Mouse (Mus musculus): ENCODE measurements around the gene Cdx2. TPM values are rescaled to one million over a fixed set of nuclear protein-coding genes. Genes with fewer than 3 reads are reported as not detected.
A peak's percentile ranks its signal among the peaks of the same experiment; 100 is the strongest.

Cdx2 gene
- polyA plus RNA-seq, 1 experiment = 0.70 TPM

DNA sequence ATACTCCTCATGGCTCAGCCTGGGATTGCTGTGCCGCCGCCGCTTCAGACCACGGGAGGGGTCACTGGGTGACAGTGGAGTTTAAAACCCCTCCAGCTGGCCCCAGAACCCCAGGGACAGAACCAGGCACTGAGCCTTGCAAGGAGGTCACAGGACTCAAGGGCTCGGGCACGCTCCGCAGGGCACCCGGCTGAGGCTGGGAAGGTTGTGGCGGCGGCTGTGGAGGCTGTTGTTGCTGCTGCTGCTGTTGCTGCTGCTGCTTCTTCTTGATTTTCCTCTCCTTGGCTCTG is 5.3 kb downstream of the Cdx2 start:
- no peaks in the 10 kb centered on the region for H3K4me1 ChIP-seq (ENCODE audit: control insufficient read depth, insufficient read depth, low read length)
- no peak overlapping the region for H3K4me3 ChIP-seq (ENCODE audit: low read depth, low read length)
- no peak for TF ChIP-seq POLR2A (IDR thresholded peaks at IDR 0.05; ENCODE audit: insufficient read depth, low read length)
- no peak for TF ChIP-seq EP300 (IDR thresholded peaks at IDR 0.05; ENCODE audit: insufficient read depth, low read depth, low read length)
- TF ChIP-seq CTCF (IDR thresholded peaks at IDR 0.05; ENCODE audit: low read depth, low read length) = no peak

DNA sequence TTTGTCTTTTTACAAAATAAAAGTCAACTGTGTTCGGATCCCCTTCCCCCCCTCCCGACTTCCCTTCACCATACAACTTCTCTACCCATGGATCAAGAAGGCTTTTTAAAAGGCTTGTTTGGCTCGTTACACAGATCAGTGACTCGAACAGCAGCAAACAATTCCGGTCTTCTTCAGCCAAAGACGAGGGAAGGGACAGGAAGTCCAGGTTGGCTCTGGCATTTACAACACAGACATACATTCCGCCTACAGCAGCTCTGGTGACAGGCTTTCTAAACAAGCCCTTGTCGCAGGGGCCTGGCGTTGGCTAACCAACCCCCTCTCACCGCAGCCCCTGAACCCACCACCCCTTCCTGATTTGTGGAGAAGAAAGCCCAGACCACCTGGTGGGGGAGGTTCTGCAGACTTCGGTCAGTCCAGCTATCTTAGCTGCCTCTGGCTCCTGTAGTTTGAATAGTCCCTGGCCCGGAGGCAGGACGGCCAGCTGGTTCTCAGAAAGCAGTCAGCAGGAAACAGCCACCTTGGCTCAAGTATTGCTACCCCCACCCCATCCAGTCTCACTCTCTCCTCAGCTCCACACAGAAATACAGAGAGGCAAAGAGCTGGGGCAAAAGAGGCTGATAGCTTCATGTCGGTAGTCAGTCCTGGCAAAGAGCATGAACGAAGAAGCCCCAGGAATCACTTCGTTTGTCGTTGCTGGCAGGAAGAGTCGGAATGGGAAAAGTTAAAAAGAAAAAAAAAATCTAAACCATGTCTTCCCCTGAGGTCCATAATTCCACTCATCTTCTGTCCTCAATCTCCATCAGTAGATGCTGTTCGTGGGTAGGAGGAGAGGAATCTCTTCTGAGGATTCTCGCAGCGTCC is 5.9 kb downstream of the Cdx2 start:
- H3K27me3 ChIP-seq (ENCODE audit: control insufficient read depth, insufficient read depth, low read length, poor library complexity, severe bottlenecking) = peaks cover 23% of the 10 kb centered on the region
- H3K4me3 ChIP-seq (ENCODE audit: low read depth, low read length) = no peak overlapping the region

More for the DNA sequence above, 5.3 kb downstream of the Cdx2 start:
- no peaks in the 10 kb centered on the region for H3K36me3 ChIP-seq (ENCODE audit: control insufficient read depth, insufficient read depth, low read length, poor library complexity, severe bottlenecking)
- no peak overlapping the region for H3K27ac ChIP-seq (ENCODE audit: insufficient read depth, low read length)
- H3K27me3 ChIP-seq (ENCODE audit: control insufficient read depth, insufficient read depth, low read length, poor library complexity, severe bottlenecking) = peaks cover 27% of the 10 kb centered on the region
- no peak overlapping the region for H3K9ac ChIP-seq (ENCODE audit: low read depth, poor library complexity, severe bottlenecking)
- no peaks in the 10 kb centered on the region for H3K9me3 ChIP-seq (replicated peaks; ENCODE audit: control insufficient read depth, insufficient read depth, low read length, poor library complexity, severe bottlenecking)

DNA sequence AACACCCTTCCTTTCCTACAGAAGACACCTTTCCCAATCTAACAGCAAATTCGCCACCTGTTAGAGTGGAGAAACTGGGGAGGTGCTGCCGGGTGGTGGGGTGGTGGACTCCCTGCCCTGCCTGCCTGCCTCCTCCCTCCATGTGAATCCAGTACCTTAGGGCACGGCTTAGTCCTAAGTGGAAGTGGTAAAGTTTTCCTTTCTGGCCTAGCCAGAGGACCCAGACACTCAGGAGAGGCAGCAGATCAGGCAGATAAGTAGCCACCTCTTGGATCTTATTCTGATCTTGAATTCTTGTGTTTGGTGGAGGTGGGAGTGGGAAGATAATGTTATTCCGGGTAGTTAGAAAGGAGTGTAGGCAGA is 7.1 kb downstream of the Cdx2 start:
- TF ChIP-seq EP300 (IDR thresholded peaks at IDR 0.05; ENCODE audit: insufficient read depth, low read depth, low read length) = no peak
- TF ChIP-seq CTCF (IDR thresholded peaks at IDR 0.05; ENCODE audit: low read depth, low read length) = no peak
- no peak for TF ChIP-seq POLR2A (IDR thresholded peaks at IDR 0.05; ENCODE audit: insufficient read depth, low read length)
- H3K9ac ChIP-seq (ENCODE audit: low read depth, poor library complexity, severe bottlenecking) = no peak overlapping the region

More for the DNA sequence above, 5.9 kb downstream of the Cdx2 start:
- no peak overlapping the region for H3K27ac ChIP-seq (ENCODE audit: insufficient read depth, low read length)
- H3K36me3 ChIP-seq (ENCODE audit: control insufficient read depth, insufficient read depth, low read length, poor library complexity, severe bottlenecking) = no peaks in the 10 kb centered on the region
- no peak overlapping the region for H3K9ac ChIP-seq (ENCODE audit: low read depth, poor library complexity, severe bottlenecking)
- H3K9me3 ChIP-seq (replicated peaks; ENCODE audit: control insufficient read depth, insufficient read depth, low read length, poor library complexity, severe bottlenecking) = no peaks in the 10 kb centered on the region
- no peaks in the 10 kb centered on the region for H3K4me1 ChIP-seq (ENCODE audit: control insufficient read depth, insufficient read depth, low read length)
- TF ChIP-seq CTCF (IDR thresholded peaks at IDR 0.05; ENCODE audit: low read depth, low read length) (no peak), EP300 (IDR thresholded peaks at IDR 0.05; ENCODE audit: insufficient read depth, low read depth, low read length) (no peak), POLR2A (IDR thresholded peaks at IDR 0.05; ENCODE audit: insufficient read depth, low read length) (no peak)

DNA sequence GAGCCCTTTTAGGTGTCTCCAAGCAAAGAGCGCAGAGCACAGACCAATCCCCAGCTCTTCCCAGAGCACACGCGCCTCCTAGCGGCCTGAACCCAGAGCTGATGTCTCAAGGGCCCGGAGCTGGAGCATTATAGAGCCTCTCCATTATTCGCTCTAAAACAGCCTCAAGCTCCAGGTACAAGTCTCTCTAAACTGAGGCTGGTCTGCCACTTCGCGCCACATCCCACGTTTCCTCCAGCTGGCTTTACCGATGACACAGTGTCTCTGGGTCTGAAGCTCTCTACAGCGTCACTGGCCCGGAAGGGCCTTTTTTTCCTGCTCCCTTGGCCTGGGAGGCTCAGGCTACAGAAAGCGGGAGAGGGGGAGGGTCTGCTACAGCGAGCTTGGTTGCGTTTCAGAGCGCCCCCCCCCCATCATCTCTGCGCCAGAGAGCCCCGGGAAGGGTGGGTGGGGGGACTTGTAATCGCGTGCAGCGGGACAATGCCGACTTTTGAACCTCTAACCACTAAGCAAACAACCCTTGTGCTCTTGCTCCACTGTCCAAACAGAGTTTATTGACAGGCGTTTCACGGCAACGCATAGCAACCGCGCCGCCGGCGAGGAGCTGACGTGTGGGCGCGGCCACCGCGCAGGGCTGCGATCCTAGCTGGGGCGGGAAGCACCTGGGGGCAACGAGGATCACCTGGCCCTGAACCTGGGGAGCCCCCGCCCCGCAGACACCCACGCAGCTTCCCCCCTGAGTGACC is 7.6 kb downstream of the Cdx2 start:
- H3K9ac ChIP-seq (ENCODE audit: low read depth, poor library complexity, severe bottlenecking) = no peak overlapping the region

More for the DNA sequence above, 7.1 kb downstream of the Cdx2 start:
- Histone ChIP-seq H3K27me3 (ENCODE audit: control insufficient read depth, insufficient read depth, low read length, poor library complexity, severe bottlenecking) (peaks cover 11% of the 10 kb centered on the region), H3K27ac (ENCODE audit: insufficient read depth, low read length) (no peak overlapping the region), H3K9me3 (replicated peaks; ENCODE audit: control insufficient read depth, insufficient read depth, low read length, poor library complexity, severe bottlenecking) (no peaks in the 10 kb centered on the region), H3K36me3 (ENCODE audit: control insufficient read depth, insufficient read depth, low read length, poor library complexity, severe bottlenecking) (no peaks in the 10 kb centered on the region), H3K4me3 (ENCODE audit: low read depth, low read length) (peak overlapping the region; percentile 62), H3K4me1 (ENCODE audit: control insufficient read depth, insufficient read depth, low read length) (no peaks in the 10 kb centered on the region)

DNA sequence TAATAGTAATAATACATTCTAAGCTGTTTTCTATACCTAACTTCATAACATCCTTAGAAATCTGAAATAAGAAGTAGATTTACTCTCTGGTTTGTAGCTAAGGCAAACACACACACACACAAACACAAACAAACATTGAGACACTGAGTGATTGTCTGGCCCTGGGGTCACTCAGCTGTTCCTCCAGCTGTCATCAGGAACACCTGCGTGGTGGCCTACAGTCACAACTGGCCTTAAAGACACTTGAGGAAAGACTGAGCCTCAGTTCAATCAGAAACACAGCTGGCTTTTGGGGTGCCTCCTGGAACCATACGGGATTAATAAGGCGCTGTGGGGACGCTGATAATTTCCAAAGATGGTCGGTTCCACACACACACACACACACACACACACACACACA is 9.8 kb downstream of the Cdx2 start:
- no peak for TF ChIP-seq EP300 (IDR thresholded peaks at IDR 0.05; ENCODE audit: insufficient read depth, low read depth, low read length)
- TF ChIP-seq CTCF (IDR thresholded peaks at IDR 0.05; ENCODE audit: low read depth, low read length) = no peak
- TF ChIP-seq POLR2A (IDR thresholded peaks at IDR 0.05; ENCODE audit: insufficient read depth, low read length) = no peak
- Histone ChIP-seq H3K4me1 (ENCODE audit: control insufficient read depth, insufficient read depth, low read length) (no peaks in the 10 kb centered on the region), H3K4me3 (ENCODE audit: low read depth, low read length) (no peak overlapping the region), H3K36me3 (ENCODE audit: control insufficient read depth, insufficient read depth, low read length, poor library complexity, severe bottlenecking) (no peaks in the 10 kb centered on the region), H3K27me3 (ENCODE audit: control insufficient read depth, insufficient read depth, low read length, poor library complexity, severe bottlenecking) (peaks cover 3% of the 10 kb centered on the region; the same call in 1 of the 2 replicates), H3K9me3 (replicated peaks; ENCODE audit: control insufficient read depth, insufficient read depth, low read length, poor library complexity, severe bottlenecking) (no peaks in the 10 kb centered on the region), H3K27ac (ENCODE audit: insufficient read depth, low read length) (no peak overlapping the region), H3K9ac (ENCODE audit: low read depth, poor library complexity, severe bottlenecking) (no peak overlapping the region)

More for the DNA sequence above, 7.6 kb downstream of the Cdx2 start:
- peak overlapping the region; percentile 62 for H3K4me3 ChIP-seq (ENCODE audit: low read depth, low read length)
- H3K27ac ChIP-seq (ENCODE audit: insufficient read depth, low read length) = no peak overlapping the region
- no peaks in the 10 kb centered on the region for H3K4me1 ChIP-seq (ENCODE audit: control insufficient read depth, insufficient read depth, low read length)
- peaks cover 11% of the 10 kb centered on the region for H3K27me3 ChIP-seq (ENCODE audit: control insufficient read depth, insufficient read depth, low read length, poor library complexity, severe bottlenecking)
- H3K36me3 ChIP-seq (ENCODE audit: control insufficient read depth, insufficient read depth, low read length, poor library complexity, severe bottlenecking) = no peaks in the 10 kb centered on the region
- peak; percentile 79 for TF ChIP-seq CTCF (IDR thresholded peaks at IDR 0.05; ENCODE audit: low read depth, low read length)
- TF ChIP-seq EP300 (IDR thresholded peaks at IDR 0.05; ENCODE audit: insufficient read depth, low read depth, low read length) = no peak
- H3K9me3 ChIP-seq (replicated peaks; ENCODE audit: control insufficient read depth, insufficient read depth, low read length, poor library complexity, severe bottlenecking) = no peaks in the 10 kb centered on the region

DNA sequence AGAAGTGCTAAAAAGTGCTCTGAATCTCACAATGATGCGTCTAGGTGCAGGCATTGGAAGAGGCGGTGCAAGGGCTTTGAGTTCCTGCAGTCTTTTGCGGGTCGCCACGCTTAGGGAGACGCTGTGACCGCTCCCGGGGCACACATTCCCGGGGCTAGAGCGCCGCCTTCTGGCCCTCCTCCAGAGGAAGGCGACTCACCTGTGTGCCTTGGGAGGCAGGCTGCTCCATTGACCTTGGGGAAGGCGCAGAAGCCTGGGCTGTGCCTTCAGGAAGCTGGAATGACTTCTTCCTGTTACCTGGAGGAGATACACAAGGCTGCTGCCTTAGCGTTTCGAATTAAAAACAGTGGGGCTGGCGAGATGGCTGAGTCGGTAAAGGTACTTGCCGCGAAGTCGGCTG is 12.9 kb downstream of the Cdx2 start:
- no peak overlapping the region for H3K27ac ChIP-seq (ENCODE audit: insufficient read depth, low read length)
- H3K4me1 ChIP-seq (ENCODE audit: control insufficient read depth, insufficient read depth, low read length) = no peaks in the 10 kb centered on the region
- TF ChIP-seq CTCF (IDR thresholded peaks at IDR 0.05; ENCODE audit: low read depth, low read length) (peak; percentile 72), POLR2A (IDR thresholded peaks at IDR 0.05; ENCODE audit: insufficient read depth, low read length) (no peak), EP300 (IDR thresholded peaks at IDR 0.05; ENCODE audit: insufficient read depth, low read depth, low read length) (0 out of 2 replicates have a peak, but pooled peaks have one; percentile 29)
- H3K9ac ChIP-seq (ENCODE audit: low read depth, poor library complexity, severe bottlenecking) = no peak overlapping the region
- H3K9me3 ChIP-seq (replicated peaks; ENCODE audit: control insufficient read depth, insufficient read depth, low read length, poor library complexity, severe bottlenecking) = no peaks in the 10 kb centered on the region
- no peaks in the 10 kb centered on the region for H3K36me3 ChIP-seq (ENCODE audit: control insufficient read depth, insufficient read depth, low read length, poor library complexity, severe bottlenecking)
- peak overlapping the region; percentile 24; the same call in 1 of the 2 replicates for H3K4me3 ChIP-seq (ENCODE audit: low read depth, low read length)
- H3K27me3 ChIP-seq (ENCODE audit: control insufficient read depth, insufficient read depth, low read length, poor library complexity, severe bottlenecking) = no peaks in the 10 kb centered on the region
